Mouse (Mus musculus): ENCODE results near the gene Cep162. TPM values are rescaled to one million over a fixed set of nuclear protein-coding genes. Genes with fewer than 3 reads are reported as not detected.
A peak's percentile ranks its signal among the peaks of the same experiment; 100 is the strongest.

The Cep162 gene
- polyA plus RNA-seq, 1 experiment from 2014 or later: 6.4 TPM

DNA sequence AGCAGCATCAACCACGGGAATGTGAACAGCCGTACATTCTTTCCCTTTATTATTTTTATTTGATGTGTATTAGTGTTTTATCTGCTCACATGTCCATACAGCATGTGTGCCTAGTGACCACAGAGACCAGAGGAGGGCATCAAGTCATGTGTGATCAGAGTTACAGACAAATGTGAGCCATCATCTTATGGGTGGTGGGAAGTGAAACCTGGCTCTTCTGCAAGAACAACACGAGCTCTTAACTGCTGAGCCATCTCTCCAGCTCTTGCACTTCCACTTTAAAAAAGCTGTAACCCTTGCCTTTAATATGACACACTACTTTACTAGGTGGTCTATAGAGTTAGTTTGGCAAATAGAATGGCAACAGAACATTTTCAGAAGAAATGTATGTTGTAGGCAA is 83.8 kb downstream of the Cep162 start:
- Histone ChIP-seq H3K9me3 (ENCODE audit: control insufficient read depth, low read length) (no peaks in the 10 kb centered on the region), H3K9ac (ENCODE audit: low read length) (no peak overlapping the region), H3K4me2 (ENCODE audit: low read length) (no peak overlapping the region), H3K27ac (ENCODE audit: low read depth) (no peak overlapping the region), H3K27me3 (replicated peaks; ENCODE audit: control insufficient read depth, insufficient read depth, low read length) (no peaks in the 10 kb centered on the region), H3K4me3 (ENCODE audit: low read depth, low read length) (no peak overlapping the region), H3K36me3 (ENCODE audit: control insufficient read depth, insufficient read depth, low read length) (no peaks in the 10 kb centered on the region), H3K4me1 (replicated peaks; ENCODE audit: control insufficient read depth, insufficient read depth, low read length) (no peaks in the 10 kb centered on the region)
- WGBS: 73% methylated on average over 3 of the region's 3 CpGs
- DNase-seq (ENCODE audit: low spot score) (no peak), ATAC-seq (replicated peaks; ENCODE audit: low FRiP score, low TSS enrichment, low read depth) (no peak)

DNA sequence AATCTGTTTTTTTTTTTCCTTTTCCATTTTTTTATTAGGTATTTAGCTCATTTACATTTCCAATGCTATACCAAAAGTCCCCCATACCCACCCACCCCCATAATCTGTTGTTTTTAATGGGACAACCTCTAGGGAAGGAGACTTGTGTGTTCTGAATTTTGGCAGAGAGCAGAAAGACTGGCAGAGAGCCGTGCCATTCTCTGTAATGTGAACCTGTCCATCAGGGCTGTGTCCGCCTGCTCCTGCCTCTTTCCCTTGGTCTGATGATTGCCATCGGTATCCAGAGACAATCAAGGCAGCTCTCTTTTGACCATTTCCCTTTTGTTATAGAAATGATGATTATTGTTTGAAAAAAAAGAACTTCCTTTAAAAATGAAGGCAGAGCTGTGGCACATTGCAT is 84.4 kb downstream of the Cep162 start:
- no peaks in the 10 kb centered on the region for H3K4me1 ChIP-seq (replicated peaks; ENCODE audit: control insufficient read depth, insufficient read depth, low read length)
- no peak overlapping the region for H3K9ac ChIP-seq (ENCODE audit: low read length)
- H3K9me3 ChIP-seq (ENCODE audit: control insufficient read depth, low read length): no peaks in the 10 kb centered on the region
- ATAC-seq (replicated peaks; ENCODE audit: low FRiP score, low TSS enrichment, low read depth) (no peak), DNase-seq (ENCODE audit: low spot score) (no peak)
- no peak overlapping the region for H3K4me2 ChIP-seq (ENCODE audit: low read length)
- H3K36me3 ChIP-seq (ENCODE audit: control insufficient read depth, insufficient read depth, low read length): no peaks in the 10 kb centered on the region
- 80% methylated on average over 3 of the region's 3 CpGs for WGBS
- H3K27ac ChIP-seq (ENCODE audit: low read depth): no peak overlapping the region
- H3K4me3 ChIP-seq (ENCODE audit: low read depth, low read length): no peak overlapping the region
- H3K27me3 ChIP-seq (replicated peaks; ENCODE audit: control insufficient read depth, insufficient read depth, low read length): no peaks in the 10 kb centered on the region

DNA sequence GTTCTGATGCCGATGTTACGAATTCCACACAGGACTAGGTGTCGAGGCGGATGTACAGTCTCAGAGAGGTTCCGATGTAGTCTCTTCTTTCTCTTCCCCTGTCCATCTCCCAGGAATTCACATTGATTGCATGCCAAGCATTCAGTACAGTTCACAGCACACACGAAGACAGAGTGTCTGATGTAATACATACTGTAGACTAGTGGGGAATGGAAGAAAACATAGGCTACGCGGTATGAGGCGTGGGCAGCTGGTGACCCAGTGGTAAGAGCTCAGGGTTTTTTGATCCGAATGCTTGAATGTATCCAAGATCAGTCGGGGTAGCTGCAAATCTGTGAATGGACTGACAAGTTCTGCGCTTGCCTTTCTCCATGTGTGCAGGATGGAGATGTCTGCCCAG is 86.2 kb downstream of the Cep162 start:
- Histone ChIP-seq H3K4me2 (ENCODE audit: low read length) (no peak overlapping the region), H3K4me1 (replicated peaks; ENCODE audit: control insufficient read depth, insufficient read depth, low read length) (no peaks in the 10 kb centered on the region), H3K9ac (ENCODE audit: low read length) (no peak overlapping the region), H3K27me3 (replicated peaks; ENCODE audit: control insufficient read depth, insufficient read depth, low read length) (no peaks in the 10 kb centered on the region), H3K27ac (ENCODE audit: low read depth) (no peak overlapping the region), H3K4me3 (ENCODE audit: low read depth, low read length) (no peak overlapping the region), H3K9me3 (ENCODE audit: control insufficient read depth, low read length) (no peaks in the 10 kb centered on the region), H3K36me3 (ENCODE audit: control insufficient read depth, insufficient read depth, low read length) (no peaks in the 10 kb centered on the region)
- DNase-seq (ENCODE audit: low spot score): no peak
- ATAC-seq (replicated peaks; ENCODE audit: low FRiP score, low TSS enrichment, low read depth): no peak
- 90% methylated on average over 12 of the region's 12 CpGs for WGBS

DNA sequence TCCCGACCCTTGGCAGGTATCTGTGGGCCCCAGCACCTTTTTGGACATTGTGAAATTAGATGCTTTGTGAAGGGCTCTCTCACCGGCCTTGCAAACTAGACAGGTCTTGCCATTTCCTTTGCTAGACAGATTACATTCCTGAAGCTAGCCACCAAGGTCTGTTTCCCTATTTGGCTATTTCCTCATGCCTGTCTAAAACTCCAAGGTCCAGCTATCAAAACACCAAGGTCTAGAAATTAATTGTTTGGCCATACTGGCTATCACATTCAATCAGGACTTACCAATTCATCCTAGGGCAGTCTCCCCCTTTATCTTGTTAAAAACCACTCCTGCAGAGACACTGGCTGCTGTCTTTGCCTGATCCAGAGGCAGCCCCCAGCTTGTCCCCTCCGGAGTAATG is 87.3 kb downstream of the Cep162 start:
- Histone ChIP-seq H3K4me2 (ENCODE audit: low read length) (no peak overlapping the region), H3K27me3 (replicated peaks; ENCODE audit: control insufficient read depth, insufficient read depth, low read length) (no peaks in the 10 kb centered on the region), H3K4me3 (ENCODE audit: low read depth, low read length) (no peak overlapping the region), H3K4me1 (replicated peaks; ENCODE audit: control insufficient read depth, insufficient read depth, low read length) (no peaks in the 10 kb centered on the region), H3K36me3 (ENCODE audit: control insufficient read depth, insufficient read depth, low read length) (no peaks in the 10 kb centered on the region), H3K9me3 (ENCODE audit: control insufficient read depth, low read length) (no peaks in the 10 kb centered on the region), H3K27ac (ENCODE audit: low read depth) (no peak overlapping the region), H3K9ac (ENCODE audit: low read length) (no peak overlapping the region)
- WGBS: 55% methylated on average over 3 of the region's 3 CpGs
- DNase-seq (ENCODE audit: low spot score) (no peak), ATAC-seq (replicated peaks; ENCODE audit: low FRiP score, low TSS enrichment, low read depth) (no peak)

DNA sequence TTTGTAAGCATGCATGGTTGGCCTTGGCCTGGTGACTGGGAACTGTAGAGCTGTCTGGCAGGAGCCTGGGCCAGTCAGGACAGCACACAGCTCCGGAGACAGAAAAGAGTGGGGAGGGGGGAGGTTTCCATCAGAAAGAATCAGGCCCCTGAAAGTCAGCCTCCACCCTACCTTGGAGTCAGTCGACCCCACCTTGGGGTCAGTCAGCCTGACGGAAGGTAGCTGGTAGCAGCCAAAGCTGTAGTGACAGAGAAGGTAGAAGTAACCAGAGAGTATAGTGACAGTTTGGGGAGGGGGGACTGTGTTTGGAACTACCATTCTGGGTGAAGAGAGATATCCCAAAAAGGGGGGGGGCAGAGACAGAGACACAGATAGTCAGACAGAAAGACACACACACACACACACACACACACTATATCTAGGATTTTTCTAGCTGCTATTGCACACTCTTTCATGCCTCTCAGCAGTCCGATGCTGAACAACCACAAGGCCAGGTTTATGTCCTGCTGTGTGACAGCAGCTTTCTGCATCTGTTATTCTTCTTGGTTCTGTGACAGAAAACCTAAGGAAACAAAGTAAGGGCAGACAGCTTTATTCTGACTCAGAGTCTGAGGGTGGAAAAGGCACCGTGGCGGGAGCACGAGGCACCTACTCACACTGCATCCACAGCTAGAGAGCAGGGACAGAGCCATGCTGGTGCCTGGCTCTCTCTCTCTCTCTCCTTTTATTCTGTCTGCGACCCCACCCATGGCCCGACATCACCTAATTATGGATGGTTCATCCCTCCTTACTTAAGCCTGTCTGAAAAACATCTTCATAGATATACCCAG is 88.1 kb downstream of the Cep162 start:
- Histone ChIP-seq H3K4me2 (ENCODE audit: low read length) (no peak overlapping the region), H3K9ac (ENCODE audit: low read length) (no peak overlapping the region), H3K4me3 (ENCODE audit: low read depth, low read length) (no peak overlapping the region), H3K4me1 (replicated peaks; ENCODE audit: control insufficient read depth, insufficient read depth, low read length) (no peaks in the 10 kb centered on the region), H3K36me3 (ENCODE audit: control insufficient read depth, insufficient read depth, low read length) (no peaks in the 10 kb centered on the region), H3K9me3 (ENCODE audit: control insufficient read depth, low read length) (no peaks in the 10 kb centered on the region), H3K27ac (ENCODE audit: low read depth) (no peak overlapping the region), H3K27me3 (replicated peaks; ENCODE audit: control insufficient read depth, insufficient read depth, low read length) (no peaks in the 10 kb centered on the region)
- 68% methylated on average over 9 of the region's 9 CpGs for WGBS
- 0 out of 2 replicates have a peak, but pooled peaks have one; percentile 5 for ATAC-seq (replicated peaks; ENCODE audit: low FRiP score, low TSS enrichment, low read depth)
- DNase-seq (ENCODE audit: low spot score): no peak

DNA sequence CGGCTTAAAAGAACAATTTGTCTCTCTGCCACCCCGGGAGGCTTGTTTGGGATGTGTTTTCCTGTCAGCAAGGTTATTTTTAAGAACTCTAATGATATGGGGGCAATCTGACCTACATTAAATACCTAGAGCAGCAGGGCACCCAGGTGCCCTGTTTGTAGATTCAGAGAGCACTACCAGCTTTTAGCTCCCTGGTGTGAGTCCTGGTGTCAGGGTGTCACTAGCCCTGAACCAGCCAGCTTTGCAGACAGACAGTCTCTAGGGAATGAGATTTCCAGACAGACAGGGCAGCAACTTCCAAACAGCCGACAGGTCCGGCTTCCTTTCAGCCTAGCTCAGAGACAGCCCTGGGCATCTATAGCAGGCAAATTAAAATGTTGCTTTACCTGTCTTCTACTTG is 92.8 kb downstream of the Cep162 start:
- H3K4me1 ChIP-seq (replicated peaks; ENCODE audit: control insufficient read depth, insufficient read depth, low read length): no peaks in the 10 kb centered on the region
- H3K36me3 ChIP-seq (ENCODE audit: control insufficient read depth, insufficient read depth, low read length): no peaks in the 10 kb centered on the region
- H3K27me3 ChIP-seq (replicated peaks; ENCODE audit: control insufficient read depth, insufficient read depth, low read length): no peaks in the 10 kb centered on the region
- H3K9me3 ChIP-seq (ENCODE audit: control insufficient read depth, low read length): no peaks in the 10 kb centered on the region
- H3K4me3 ChIP-seq (ENCODE audit: low read depth, low read length): no peak overlapping the region
- ATAC-seq (replicated peaks; ENCODE audit: low FRiP score, low TSS enrichment, low read depth) (no peak), DNase-seq (ENCODE audit: low spot score) (no peak)
- no peak overlapping the region for H3K27ac ChIP-seq (ENCODE audit: low read depth)
- 76% methylated on average over 4 of the region's 4 CpGs for WGBS
- H3K9ac ChIP-seq (ENCODE audit: low read length): no peak overlapping the region
- no peak overlapping the region for H3K4me2 ChIP-seq (ENCODE audit: low read length)

DNA sequence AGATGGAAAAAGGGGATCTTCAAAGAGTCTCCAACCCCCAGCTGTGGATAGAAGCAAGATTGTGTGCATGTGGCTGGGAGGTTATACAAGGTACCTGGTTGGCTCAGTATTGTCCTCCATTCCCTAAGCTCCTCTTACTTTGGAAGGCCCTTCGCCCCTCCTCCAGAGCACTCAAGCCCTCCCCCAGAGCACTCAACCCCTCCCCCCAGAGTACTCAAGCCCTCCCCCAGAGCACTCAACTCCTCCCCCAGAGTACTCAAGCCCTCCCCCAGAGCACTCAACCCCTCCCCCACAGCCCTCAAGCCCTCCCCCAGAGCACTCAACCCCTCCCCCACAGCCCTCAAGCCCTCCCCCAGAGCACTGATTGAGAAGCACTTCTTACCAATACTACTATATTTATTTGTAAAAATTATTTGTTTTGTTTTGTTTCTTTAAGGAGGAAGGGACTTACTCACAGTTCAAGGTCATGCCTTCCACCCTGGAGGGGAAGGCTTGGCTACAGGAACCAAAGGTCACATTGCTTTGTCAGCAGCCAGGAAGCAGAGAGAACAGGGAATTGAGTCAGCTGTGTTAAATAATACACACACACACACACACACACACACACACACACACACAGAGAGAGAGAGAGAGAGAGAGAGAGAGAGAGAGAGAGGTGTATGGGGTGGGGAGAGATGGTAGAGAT is 102.6 kb downstream of the Cep162 start:
- no peaks in the 10 kb centered on the region for H3K27me3 ChIP-seq (replicated peaks; ENCODE audit: control insufficient read depth, insufficient read depth, low read length)
- H3K36me3 ChIP-seq (ENCODE audit: control insufficient read depth, insufficient read depth, low read length): no peaks in the 10 kb centered on the region
- no peak for ATAC-seq (replicated peaks; ENCODE audit: low FRiP score, low TSS enrichment, low read depth)
- no peak overlapping the region for H3K4me2 ChIP-seq (ENCODE audit: low read length)
- H3K9ac ChIP-seq (ENCODE audit: low read length): no peak overlapping the region
- H3K4me1 ChIP-seq (replicated peaks; ENCODE audit: control insufficient read depth, insufficient read depth, low read length): no peaks in the 10 kb centered on the region
- no peak overlapping the region for H3K27ac ChIP-seq (ENCODE audit: low read depth)
- DNase-seq (ENCODE audit: low spot score): no peak
- H3K9me3 ChIP-seq (ENCODE audit: control insufficient read depth, low read length): no peaks in the 10 kb centered on the region
- WGBS: 93% methylated on average over 1 of the region's 1 CpGs
- no peak overlapping the region for H3K4me3 ChIP-seq (ENCODE audit: low read depth, low read length)

DNA sequence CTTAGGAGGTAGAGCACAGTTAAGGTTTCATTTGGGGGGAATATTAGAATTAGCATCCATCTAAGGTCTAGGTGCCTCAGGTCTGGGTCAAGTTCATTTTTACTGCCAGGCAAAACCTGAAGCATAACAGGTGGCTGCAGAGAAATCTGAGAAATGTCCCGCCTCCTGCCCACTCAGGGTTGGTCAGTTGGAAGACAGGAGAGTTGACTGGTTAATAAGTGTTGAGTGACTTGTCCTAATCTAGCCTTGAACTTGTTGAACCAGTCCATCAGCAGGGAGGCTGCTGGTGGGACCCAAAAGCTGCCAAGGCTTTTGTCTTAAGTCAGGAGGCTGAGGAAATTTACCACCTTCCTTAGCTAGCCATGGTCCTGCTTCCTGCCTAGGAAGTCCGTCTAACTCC is 107.4 kb downstream of the Cep162 start:
- no peaks in the 10 kb centered on the region for H3K9me3 ChIP-seq (ENCODE audit: control insufficient read depth, low read length)
- peaks cover 36% of the 10 kb centered on the region for H3K27me3 ChIP-seq (replicated peaks; ENCODE audit: control insufficient read depth, insufficient read depth, low read length)
- ATAC-seq (replicated peaks; ENCODE audit: low FRiP score, low TSS enrichment, low read depth) (no peak), DNase-seq (ENCODE audit: low spot score) (no peak)
- WGBS: 72% methylated on average over 2 of the region's 2 CpGs
- no peak overlapping the region for H3K27ac ChIP-seq (ENCODE audit: low read depth)
- H3K4me3 ChIP-seq (ENCODE audit: low read depth, low read length): no peak overlapping the region
- H3K36me3 ChIP-seq (ENCODE audit: control insufficient read depth, insufficient read depth, low read length): no peaks in the 10 kb centered on the region
- no peak overlapping the region for H3K4me2 ChIP-seq (ENCODE audit: low read length)
- no peak overlapping the region for H3K9ac ChIP-seq (ENCODE audit: low read length)
- peaks cover 2% of the 10 kb centered on the region; the same call in 1 of the 2 replicates for H3K4me1 ChIP-seq (replicated peaks; ENCODE audit: control insufficient read depth, insufficient read depth, low read length)

DNA sequence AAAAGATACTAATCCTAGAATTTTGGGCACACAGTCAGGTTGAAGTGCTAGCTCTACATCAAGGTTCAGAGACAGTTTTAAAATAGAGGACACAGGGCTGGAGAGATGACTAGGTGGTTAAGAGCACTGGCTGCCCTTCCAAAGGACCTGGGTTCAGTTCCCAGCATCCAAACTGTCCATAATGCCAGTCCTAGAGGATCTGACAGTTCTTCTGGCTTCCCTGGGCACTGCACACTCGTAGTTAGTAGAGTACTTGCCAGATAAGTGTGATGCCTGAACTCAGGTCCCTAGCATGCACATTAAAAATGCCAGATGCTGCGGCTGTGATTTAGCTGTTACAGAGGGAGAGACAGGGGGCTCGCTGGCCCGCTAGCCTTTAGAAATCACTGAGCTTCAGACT is 108.9 kb downstream of the Cep162 start:
- no peaks in the 10 kb centered on the region for H3K36me3 ChIP-seq (ENCODE audit: control insufficient read depth, insufficient read depth, low read length)
- H3K9me3 ChIP-seq (ENCODE audit: control insufficient read depth, low read length): no peaks in the 10 kb centered on the region
- H3K9ac ChIP-seq (ENCODE audit: low read length): no peak overlapping the region
- WGBS: 76% methylated on average over 4 of the region's 4 CpGs
- ATAC-seq (replicated peaks; ENCODE audit: low FRiP score, low TSS enrichment, low read depth) (no peak), DNase-seq (ENCODE audit: low spot score) (no peak)
- H3K4me1 ChIP-seq (replicated peaks; ENCODE audit: control insufficient read depth, insufficient read depth, low read length): peaks cover 2% of the 10 kb centered on the region; the same call in 1 of the 2 replicates
- no peak overlapping the region for H3K4me3 ChIP-seq (ENCODE audit: low read depth, low read length)
- no peak overlapping the region for H3K4me2 ChIP-seq (ENCODE audit: low read length)
- H3K27ac ChIP-seq (ENCODE audit: low read depth): no peak overlapping the region
- peaks cover 36% of the 10 kb centered on the region for H3K27me3 ChIP-seq (replicated peaks; ENCODE audit: control insufficient read depth, insufficient read depth, low read length)

Data from intestine, embryonic 14.5 days (tissue).